Mouse (Mus musculus) lung, embryonic 16.5 days (tissue): ENCODE data around the gene Tcf7l2. TPM values are rescaled to one million over a fixed set of nuclear protein-coding genes. Genes with fewer than 3 reads are reported as not detected.

Experiments used
- ATAC-seq: fragments of 200-750 bp; cut with Nextera tagmentation; 2 replicates; pipeline ENCODE4 v1.8.0; 2017; ENCODE audit warnings: low read depth, mild to moderate bottlenecking, moderate library complexity
- H3K27ac ChIP-seq: fragments of 300-500 bp; sonication (generic); 2 replicates; pipeline ENCODE4 v1.5.1; 2014; ENCODE audit warnings: mild to moderate bottlenecking, control low read depth, low read length
- H3K27me3 ChIP-seq: fragments of 300-500 bp; sonication (generic); 2 replicates; pipeline ENCODE4 v1.6.1; 2014; ENCODE audit warnings: low read depth, low read length, mixed read lengths; ENCODE audit not compliant: control insufficient read depth, insufficient read depth
- H3K36me3 ChIP-seq: fragments of 300-500 bp; sonication (generic); 2 replicates; pipeline ENCODE4 v1.6.1; 2014; ENCODE audit warnings: low read length; ENCODE audit not compliant: control insufficient read depth, insufficient read depth
- H3K4me1 ChIP-seq: fragments of 300-500 bp; sonication (generic); replicated peaks from 2 replicates; pipeline ENCODE4 v1.6.1; 2014; ENCODE audit warnings: low read length, mixed read lengths; ENCODE audit not compliant: control insufficient read depth, insufficient read depth
- H3K4me2 ChIP-seq: fragments of 300-500 bp; sonication (generic); 2 replicates; pipeline ENCODE4 v1.6.1; 2014; ENCODE audit warnings: low read depth, low read length, control low read depth
- H3K4me3 ChIP-seq: fragments of 300-500 bp; sonication (generic); 2 replicates; pipeline ENCODE4 v1.5.1; 2014; ENCODE audit warnings: mild to moderate bottlenecking, low read length, control low read depth
- H3K9ac ChIP-seq: fragments of 300-500 bp; sonication (generic); 2 replicates; pipeline ENCODE4 v1.6.1; 2014; ENCODE audit warnings: low read length, control low read depth
- H3K9me3 ChIP-seq: fragments of 300-500 bp; sonication (generic); 2 replicates; pipeline ENCODE4 v1.6.1; 2016; ENCODE audit warnings: low read length; ENCODE audit not compliant: control insufficient read depth
- WGBS: fragments of 180-500 bp; shearing (Covaris S2); extraction: QIAGEN DNeasy Blood & Tissue Kit; methylation state at CpG from one replicate; pipeline ENCODE4 v1.1.7; 2014; 5-methylcytosine and 5-hydroxymethylcytosine counted together
- polyA plus RNA-seq: library from polyadenylated mRNA; unstranded; fragments of >200 nt; fragmentation: Nextera tagmentation; extraction: Ambion mirVana; gene quantifications from 2 replicates; pipeline ENCODE4 v1.2.1, GENCODE M21; 2015

Tcf7l2 gene
- polyA plus RNA-seq, 1 experiment from 2014 or later, result 50.7 TPM

DNA sequence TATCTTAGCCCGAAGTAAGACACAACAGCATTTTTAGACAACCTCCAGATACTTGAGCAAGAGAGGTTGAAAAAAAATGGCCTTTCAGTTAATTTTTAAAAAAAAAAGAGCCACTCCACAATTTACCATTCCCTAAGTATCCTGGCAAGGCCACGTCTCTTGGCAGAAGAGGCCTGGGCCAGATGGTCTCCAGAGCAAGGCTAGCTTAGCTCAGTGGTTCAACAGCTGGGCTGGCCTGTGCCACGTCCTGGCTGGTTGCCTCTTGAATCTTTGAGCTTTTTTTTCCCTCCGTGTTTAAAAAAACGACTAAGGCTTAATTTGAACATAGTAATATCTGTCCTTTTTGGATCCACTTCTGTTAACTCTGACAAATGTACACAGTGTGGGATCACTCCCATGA lies 209.8 kb downstream of the Tcf7l2 start:
- H3K4me3 ChIP-seq, result no peak overlapping the region
- H3K36me3 ChIP-seq, result no peaks in the 10 kb centered on the region
- 53% methylated on average over 5 of the region's 5 CpGs for WGBS
- H3K4me1 ChIP-seq, result no peaks in the 10 kb centered on the region
- H3K27ac ChIP-seq, result no peak overlapping the region
- no peak overlapping the region for H3K4me2 ChIP-seq
- ATAC-seq, result no peak
- H3K9ac ChIP-seq, result no peak overlapping the region
- no peaks in the 10 kb centered on the region for H3K9me3 ChIP-seq
- no peaks in the 10 kb centered on the region; the same call in 1 of the 2 replicates for H3K27me3 ChIP-seq

DNA sequence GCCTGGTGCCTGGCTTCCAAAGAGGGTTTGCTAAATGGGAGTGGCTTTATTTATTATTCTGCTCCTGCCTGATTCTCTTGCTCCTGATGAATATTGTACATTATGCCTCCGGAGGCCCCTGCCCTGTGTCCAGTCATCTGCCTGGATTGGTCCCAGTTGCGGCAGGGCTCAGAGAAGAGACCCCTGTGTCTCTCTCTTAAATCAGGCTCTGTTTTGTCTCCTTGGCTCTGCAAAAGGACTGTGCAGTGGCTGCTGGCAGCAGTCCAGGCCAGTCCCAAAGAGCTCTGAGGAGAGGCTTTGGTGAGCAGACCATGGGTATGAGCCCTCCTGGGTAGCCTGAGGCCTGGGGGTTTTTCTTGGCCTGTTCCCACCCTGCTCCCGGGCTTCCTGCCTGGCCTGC lies 211.6 kb downstream of the Tcf7l2 start:
- Histone ChIP-seq H3K27me3 (no peaks in the 10 kb centered on the region), H3K27ac (no peak overlapping the region), H3K4me2 (no peak overlapping the region), H3K36me3 (no peaks in the 10 kb centered on the region), H3K4me3 (no peak overlapping the region), H3K4me1 (no peaks in the 10 kb centered on the region), H3K9me3 (no peaks in the 10 kb centered on the region), H3K9ac (no peak overlapping the region)
- WGBS, result 53% methylated on average over 3 of the region's 3 CpGs
- ATAC-seq, result no peak

DNA sequence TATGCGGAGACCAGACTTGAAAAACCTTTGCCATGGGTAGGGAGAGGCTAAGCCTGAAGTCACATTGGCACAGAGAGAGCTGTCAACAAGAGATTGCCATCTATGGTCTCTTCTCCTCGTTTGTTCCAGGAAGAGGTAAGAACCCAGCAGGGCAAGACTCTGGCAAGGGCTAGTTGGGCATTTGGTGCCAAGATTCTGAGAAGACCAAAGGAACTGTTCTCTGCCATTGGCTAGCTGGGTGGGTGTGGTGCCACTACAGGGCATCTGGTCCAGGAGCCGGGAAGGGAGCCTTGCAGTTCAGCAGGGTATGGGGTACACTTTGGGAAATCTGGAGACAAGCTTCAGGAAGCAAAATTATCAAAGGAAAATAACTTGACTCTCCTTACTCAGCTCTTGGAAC lies 213.5 kb downstream of the Tcf7l2 start:
- Histone ChIP-seq H3K9me3 (0 out of 2 replicates have a peak, but pooled peaks cover 6% of the 10 kb centered on the region), H3K36me3 (no peaks in the 10 kb centered on the region), H3K27me3 (no peaks in the 10 kb centered on the region), H3K4me3 (no peak overlapping the region), H3K27ac (no peak overlapping the region), H3K4me1 (no peaks in the 10 kb centered on the region), H3K9ac (no peak overlapping the region), H3K4me2 (no peak overlapping the region)
- WGBS, result 66% methylated on average over 3 of the region's 3 CpGs
- no peak for ATAC-seq

DNA sequence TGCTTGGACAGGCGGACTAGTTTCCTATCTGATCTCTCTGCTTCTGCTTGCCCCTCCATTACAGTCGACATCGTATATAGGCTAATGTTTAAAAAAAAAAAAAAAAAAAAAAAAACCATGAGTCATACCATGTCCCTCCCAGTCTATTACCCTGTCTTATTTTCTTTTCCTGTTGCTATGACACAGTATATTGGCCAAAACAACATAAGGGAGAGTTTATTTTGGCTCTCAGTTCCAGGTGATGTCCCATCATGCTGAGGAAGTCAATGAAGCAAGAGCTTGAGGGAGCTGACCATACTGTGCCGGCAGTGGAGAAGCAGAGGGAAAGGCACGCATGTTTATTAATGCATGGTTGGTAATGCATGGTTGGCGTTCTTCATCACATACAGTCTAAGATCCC lies 215.1 kb downstream of the Tcf7l2 start:
- no peak overlapping the region for H3K4me2 ChIP-seq
- no peaks in the 10 kb centered on the region for H3K36me3 ChIP-seq
- no peak overlapping the region for H3K4me3 ChIP-seq
- no peak overlapping the region for H3K27ac ChIP-seq
- no peaks in the 10 kb centered on the region for H3K27me3 ChIP-seq
- H3K9ac ChIP-seq, result no peak overlapping the region
- 87% methylated on average over 6 of the region's 6 CpGs for WGBS
- no peak for ATAC-seq
- no peaks in the 10 kb centered on the region for H3K4me1 ChIP-seq
- H3K9me3 ChIP-seq, result 0 out of 2 replicates have a peak, but pooled peaks cover 6% of the 10 kb centered on the region

DNA sequence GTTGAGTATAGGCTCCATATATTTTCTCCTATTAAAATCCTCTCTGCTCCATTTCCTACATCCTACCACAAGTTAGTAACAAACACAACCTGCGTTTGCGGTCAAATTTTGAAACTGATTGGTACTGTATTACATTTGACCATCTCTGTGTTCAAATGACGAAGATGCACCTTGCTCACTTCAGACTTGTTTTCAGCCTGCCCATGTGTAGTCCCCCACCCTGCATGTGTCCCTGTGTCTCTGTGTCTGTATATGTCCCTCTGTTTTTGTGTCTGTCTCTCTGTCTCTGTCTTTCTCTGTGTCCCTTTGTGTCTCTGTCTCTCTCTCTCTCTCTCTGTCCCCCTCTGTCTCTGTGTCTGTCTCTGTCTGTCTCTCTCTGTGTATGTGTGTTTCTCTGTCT lies 222.8 kb downstream of the Tcf7l2 start:
- no peaks in the 10 kb centered on the region for H3K36me3 ChIP-seq
- WGBS, result 92% methylated on average over 3 of the region's 3 CpGs
- 0 out of 2 replicates have a peak, but pooled peaks cover 2% of the 10 kb centered on the region for H3K9me3 ChIP-seq
- H3K4me1 ChIP-seq, result no peaks in the 10 kb centered on the region
- H3K4me2 ChIP-seq, result no peak overlapping the region
- no peak overlapping the region for H3K4me3 ChIP-seq
- H3K27ac ChIP-seq, result no peak overlapping the region
- no peak overlapping the region for H3K9ac ChIP-seq
- no peaks in the 10 kb centered on the region for H3K27me3 ChIP-seq
- no peak for ATAC-seq

DNA sequence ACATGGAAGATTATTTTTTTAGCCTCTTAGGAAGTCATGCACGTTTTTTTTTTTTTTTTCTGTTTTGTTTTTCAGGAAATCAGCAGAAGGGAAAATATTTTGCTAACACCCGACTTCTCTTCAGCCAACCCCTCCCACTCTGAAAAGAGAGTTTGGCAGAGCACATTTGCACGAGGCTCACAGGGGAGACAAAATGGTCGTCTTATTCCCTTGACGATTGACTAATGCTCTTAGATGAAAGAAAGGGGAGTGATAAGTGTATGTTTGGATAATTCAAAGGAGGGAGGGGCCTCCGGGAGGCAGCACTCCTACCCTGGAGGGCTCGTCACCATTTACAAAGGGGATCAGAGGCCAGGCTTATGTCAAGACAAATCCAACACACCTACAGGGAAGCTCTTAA lies 224.4 kb downstream of the Tcf7l2 start:
- H3K4me3 ChIP-seq, result no peak overlapping the region
- H3K36me3 ChIP-seq, result no peaks in the 10 kb centered on the region
- WGBS, result 7% methylated on average over 7 of the region's 7 CpGs
- ATAC-seq, result no peak
- H3K9ac ChIP-seq, result no peak overlapping the region
- no peak overlapping the region for H3K27ac ChIP-seq
- no peaks in the 10 kb centered on the region for H3K9me3 ChIP-seq
- no peaks in the 10 kb centered on the region for H3K27me3 ChIP-seq
- H3K4me1 ChIP-seq, result no peaks in the 10 kb centered on the region
- no peak overlapping the region for H3K4me2 ChIP-seq

DNA sequence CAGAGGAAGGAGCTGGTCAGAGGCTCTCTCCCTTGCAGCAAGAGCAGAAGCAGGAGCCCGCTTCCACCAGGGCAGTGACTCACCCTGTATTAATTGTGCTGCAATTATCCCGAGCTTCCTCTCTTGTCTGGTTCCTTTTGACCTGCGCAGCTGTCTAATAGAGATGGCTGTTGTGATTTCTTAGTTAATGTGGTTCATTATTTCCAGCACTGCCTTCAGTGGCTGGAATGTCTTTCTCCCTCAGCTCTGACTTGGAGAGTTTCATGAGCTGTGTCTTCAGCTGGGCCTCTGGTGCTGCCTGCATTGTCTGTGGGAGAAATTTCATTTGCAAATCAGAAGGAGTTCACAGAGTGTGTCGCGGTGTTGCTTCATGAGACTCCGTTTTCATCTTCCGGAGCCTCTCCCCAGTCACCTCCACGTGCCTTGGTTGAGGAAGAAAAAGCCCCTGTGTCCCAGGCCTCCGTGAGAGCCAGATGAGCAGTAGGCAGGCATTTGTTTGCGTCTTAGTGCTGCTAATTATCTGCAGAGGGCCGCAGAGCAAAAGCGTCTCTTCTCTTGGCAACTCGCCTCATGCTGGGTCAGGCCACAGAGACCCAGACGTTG lies 228.4 kb downstream of the Tcf7l2 start:
- no peak for ATAC-seq
- Histone ChIP-seq H3K9ac (no peak overlapping the region), H3K9me3 (no peaks in the 10 kb centered on the region), H3K4me3 (no peak overlapping the region), H3K4me1 (no peaks in the 10 kb centered on the region), H3K27me3 (no peaks in the 10 kb centered on the region), H3K27ac (no peak overlapping the region), H3K36me3 (no peaks in the 10 kb centered on the region), H3K4me2 (no peak overlapping the region)
- WGBS, result 40% methylated on average over 14 of the region's 14 CpGs

DNA sequence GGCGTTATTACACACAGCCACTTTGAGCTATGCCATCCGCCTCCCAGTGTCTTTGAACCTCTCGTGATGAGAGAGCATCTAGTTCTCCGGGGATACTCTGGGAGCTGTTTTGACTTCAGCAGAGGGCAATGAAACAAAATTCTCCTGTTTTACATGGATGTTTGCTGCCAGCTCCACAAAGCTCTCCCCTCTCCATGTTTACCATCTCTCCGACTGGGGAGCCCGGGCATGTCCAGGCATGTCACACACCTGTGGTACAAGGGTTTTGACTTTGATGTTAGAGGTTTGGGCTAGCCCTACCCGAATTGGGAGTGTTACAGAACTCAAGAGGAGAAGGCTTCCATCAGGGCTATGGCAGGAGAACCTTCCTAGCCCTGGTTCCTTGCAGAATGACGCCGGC lies 234.5 kb downstream of the Tcf7l2 start:
- Histone ChIP-seq H3K9me3 (no peaks in the 10 kb centered on the region; the same call in 1 of the 2 replicates), H3K27ac (no peak overlapping the region), H3K4me1 (no peaks in the 10 kb centered on the region), H3K4me3 (no peak overlapping the region), H3K36me3 (no peaks in the 10 kb centered on the region), H3K9ac (no peak overlapping the region), H3K27me3 (no peaks in the 10 kb centered on the region), H3K4me2 (no peak overlapping the region)
- ATAC-seq, result no peak
- 88% methylated on average over 9 of the region's 9 CpGs for WGBS
